Mouse (Mus musculus): ENCODE data around the gene Rnf182. TPM values are rescaled to one million over a fixed set of nuclear protein-coding genes. Genes with fewer than 3 reads are reported as not detected.

Rnf182 gene
- polyA plus RNA-seq, 1 experiment from 2014 or later: 4.3 TPM

GRCm38 (mm10) chr13:43654091-43654490 lies 38.6 kb downstream of the Rnf182 start:
- no peaks in the 10 kb centered on the region for H3K9me3 ChIP-seq (replicated peaks; ENCODE audit: control insufficient read depth, low read length)
- WGBS (ENCODE audit: insufficient replicate concordance): 38% methylated on average over 6 of the region's 6 CpGs
- H3K4me1 ChIP-seq (ENCODE audit: control insufficient read depth, insufficient read depth, low read length): no peaks in the 10 kb centered on the region
- H3K27me3 ChIP-seq (ENCODE audit: control insufficient read depth, insufficient read depth, low read length): no peaks in the 10 kb centered on the region
- H3K27ac ChIP-seq (ENCODE audit: low read depth, low read length): no peak overlapping the region
- ATAC-seq (replicated peaks; ENCODE audit: insufficient number of reproducible peaks, low FRiP score, low TSS enrichment): no peak
- no peak overlapping the region for H3K4me2 ChIP-seq
- H3K9ac ChIP-seq (ENCODE audit: low read depth, low read length): no peak overlapping the region
- H3K4me3 ChIP-seq (ENCODE audit: low read depth, low read length): no peak overlapping the region
- no peaks in the 10 kb centered on the region for H3K36me3 ChIP-seq (ENCODE audit: control insufficient read depth, insufficient read depth, low read length)

GRCm38 (mm10) chr13:43663225-43663624 lies 47.7 kb downstream of the Rnf182 start:
- Histone ChIP-seq H3K9ac (ENCODE audit: low read depth, low read length) (no peak overlapping the region), H3K27me3 (ENCODE audit: control insufficient read depth, insufficient read depth, low read length) (no peaks in the 10 kb centered on the region), H3K36me3 (ENCODE audit: control insufficient read depth, insufficient read depth, low read length) (no peaks in the 10 kb centered on the region), H3K4me2 (no peak overlapping the region), H3K4me3 (ENCODE audit: low read depth, low read length) (no peak overlapping the region), H3K4me1 (ENCODE audit: control insufficient read depth, insufficient read depth, low read length) (no peaks in the 10 kb centered on the region), H3K9me3 (replicated peaks; ENCODE audit: control insufficient read depth, low read length) (no peaks in the 10 kb centered on the region), H3K27ac (ENCODE audit: low read depth, low read length) (no peak overlapping the region)
- ATAC-seq (replicated peaks; ENCODE audit: insufficient number of reproducible peaks, low FRiP score, low TSS enrichment): no peak
- 90% methylated on average over 4 of the region's 4 CpGs for WGBS (ENCODE audit: insufficient replicate concordance)

GRCm38 (mm10) chr13:43666130-43666529 lies 50.6 kb downstream of the Rnf182 start:
- Histone ChIP-seq H3K27ac (ENCODE audit: low read depth, low read length) (no peak overlapping the region), H3K36me3 (ENCODE audit: control insufficient read depth, insufficient read depth, low read length) (no peaks in the 10 kb centered on the region), H3K27me3 (ENCODE audit: control insufficient read depth, insufficient read depth, low read length) (no peaks in the 10 kb centered on the region), H3K4me3 (ENCODE audit: low read depth, low read length) (no peak overlapping the region), H3K4me1 (ENCODE audit: control insufficient read depth, insufficient read depth, low read length) (no peaks in the 10 kb centered on the region), H3K9me3 (replicated peaks; ENCODE audit: control insufficient read depth, low read length) (no peaks in the 10 kb centered on the region), H3K9ac (ENCODE audit: low read depth, low read length) (no peak overlapping the region), H3K4me2 (no peak overlapping the region)
- ATAC-seq (replicated peaks; ENCODE audit: insufficient number of reproducible peaks, low FRiP score, low TSS enrichment): no peak
- WGBS (ENCODE audit: insufficient replicate concordance): 91% methylated on average over 12 of the region's 12 CpGs

- Histone ChIP-seq H3K4me3 (ENCODE audit: low read depth, low read length) (no peak overlapping the region), H3K4me1 (ENCODE audit: control insufficient read depth, insufficient read depth, low read length) (no peaks in the 10 kb centered on the region), H3K27me3 (ENCODE audit: control insufficient read depth, insufficient read depth, low read length) (no peaks in the 10 kb centered on the region), H3K9ac (ENCODE audit: low read depth, low read length) (no peak overlapping the region), H3K36me3 (ENCODE audit: control insufficient read depth, insufficient read depth, low read length) (no peaks in the 10 kb centered on the region), H3K27ac (ENCODE audit: low read depth, low read length) (no peak overlapping the region), H3K4me2 (no peak overlapping the region), H3K9me3 (replicated peaks; ENCODE audit: control insufficient read depth, low read length) (no peaks in the 10 kb centered on the region)
- 61% methylated on average over 6 of the region's 6 CpGs for WGBS (ENCODE audit: insufficient replicate concordance)
- ATAC-seq (replicated peaks; ENCODE audit: insufficient number of reproducible peaks, low FRiP score, low TSS enrichment): no peak
These were observed 51.4 kb downstream of the Rnf182 start for GRCm38 (mm10) chr13:43666920-43667319.

GRCm38 (mm10) chr13:43677159-43677882 lies 61.8 kb downstream of the Rnf182 start:
- Histone ChIP-seq H3K4me3 (ENCODE audit: low read depth, low read length) (no peak overlapping the region), H3K27me3 (ENCODE audit: control insufficient read depth, insufficient read depth, low read length) (no peaks in the 10 kb centered on the region), H3K36me3 (ENCODE audit: control insufficient read depth, insufficient read depth, low read length) (no peaks in the 10 kb centered on the region), H3K9me3 (replicated peaks; ENCODE audit: control insufficient read depth, low read length) (no peaks in the 10 kb centered on the region), H3K4me1 (ENCODE audit: control insufficient read depth, insufficient read depth, low read length) (no peaks in the 10 kb centered on the region), H3K4me2 (no peak overlapping the region), H3K9ac (ENCODE audit: low read depth, low read length) (no peak overlapping the region), H3K27ac (ENCODE audit: low read depth, low read length) (no peak overlapping the region)
- no peak for ATAC-seq (replicated peaks; ENCODE audit: insufficient number of reproducible peaks, low FRiP score, low TSS enrichment)
- 76% methylated on average over 8 of the region's 8 CpGs for WGBS (ENCODE audit: insufficient replicate concordance)

- 81% methylated on average over 5 of the region's 5 CpGs for WGBS (ENCODE audit: insufficient replicate concordance)
- Histone ChIP-seq H3K4me3 (ENCODE audit: low read depth, low read length) (no peak overlapping the region), H3K9ac (ENCODE audit: low read depth, low read length) (no peak overlapping the region), H3K27me3 (ENCODE audit: control insufficient read depth, insufficient read depth, low read length) (no peaks in the 10 kb centered on the region), H3K27ac (ENCODE audit: low read depth, low read length) (no peak overlapping the region), H3K9me3 (replicated peaks; ENCODE audit: control insufficient read depth, low read length) (no peaks in the 10 kb centered on the region), H3K36me3 (ENCODE audit: control insufficient read depth, insufficient read depth, low read length) (no peaks in the 10 kb centered on the region), H3K4me2 (no peak overlapping the region), H3K4me1 (ENCODE audit: control insufficient read depth, insufficient read depth, low read length) (no peaks in the 10 kb centered on the region)
- no peak for ATAC-seq (replicated peaks; ENCODE audit: insufficient number of reproducible peaks, low FRiP score, low TSS enrichment)
These were observed 62.4 kb downstream of the Rnf182 start for GRCm38 (mm10) chr13:43677883-43678244.

- no peaks in the 10 kb centered on the region for H3K9me3 ChIP-seq (replicated peaks; ENCODE audit: control insufficient read depth, low read length)
- ATAC-seq (replicated peaks; ENCODE audit: insufficient number of reproducible peaks, low FRiP score, low TSS enrichment): no peak
- no peak overlapping the region for H3K9ac ChIP-seq (ENCODE audit: low read depth, low read length)
- 50% methylated on average over 8 of the region's 8 CpGs for WGBS (ENCODE audit: insufficient replicate concordance)
- H3K27ac ChIP-seq (ENCODE audit: low read depth, low read length): no peak overlapping the region; the same call in 1 of the 2 replicates
- no peak overlapping the region for H3K4me3 ChIP-seq (ENCODE audit: low read depth, low read length)
- H3K36me3 ChIP-seq (ENCODE audit: control insufficient read depth, insufficient read depth, low read length): no peaks in the 10 kb centered on the region
- no peaks in the 10 kb centered on the region for H3K27me3 ChIP-seq (ENCODE audit: control insufficient read depth, insufficient read depth, low read length)
- H3K4me1 ChIP-seq (ENCODE audit: control insufficient read depth, insufficient read depth, low read length): no peaks in the 10 kb centered on the region
- H3K4me2 ChIP-seq: no peak overlapping the region
These were observed 69.0 kb downstream of the Rnf182 start for GRCm38 (mm10) chr13:43684499-43684994.

GRCm38 (mm10) chr13:43688065-43688464 lies 72.6 kb downstream of the Rnf182 start:
- Histone ChIP-seq H3K36me3 (ENCODE audit: control insufficient read depth, insufficient read depth, low read length) (no peaks in the 10 kb centered on the region), H3K4me1 (ENCODE audit: control insufficient read depth, insufficient read depth, low read length) (no peaks in the 10 kb centered on the region; the same call in 1 of the 2 replicates), H3K9ac (ENCODE audit: low read depth, low read length) (no peak overlapping the region), H3K4me2 (no peak overlapping the region), H3K9me3 (replicated peaks; ENCODE audit: control insufficient read depth, low read length) (no peaks in the 10 kb centered on the region), H3K27ac (ENCODE audit: low read depth, low read length) (no peak overlapping the region), H3K27me3 (ENCODE audit: control insufficient read depth, insufficient read depth, low read length) (no peaks in the 10 kb centered on the region), H3K4me3 (ENCODE audit: low read depth, low read length) (no peak overlapping the region)
- WGBS (ENCODE audit: insufficient replicate concordance): 91% methylated on average over 10 of the region's 10 CpGs
- no peak for ATAC-seq (replicated peaks; ENCODE audit: insufficient number of reproducible peaks, low FRiP score, low TSS enrichment)

GRCm38 (mm10) chr13:43691755-43692154 lies 76.2 kb downstream of the Rnf182 start:
- Histone ChIP-seq H3K27ac (ENCODE audit: low read depth, low read length) (no peak overlapping the region), H3K36me3 (ENCODE audit: control insufficient read depth, insufficient read depth, low read length) (no peaks in the 10 kb centered on the region), H3K4me3 (ENCODE audit: low read depth, low read length) (no peak overlapping the region), H3K9ac (ENCODE audit: low read depth, low read length) (no peak overlapping the region), H3K9me3 (replicated peaks; ENCODE audit: control insufficient read depth, low read length) (no peaks in the 10 kb centered on the region), H3K4me1 (ENCODE audit: control insufficient read depth, insufficient read depth, low read length) (no peaks in the 10 kb centered on the region; the same call in 1 of the 2 replicates), H3K4me2 (no peak overlapping the region), H3K27me3 (ENCODE audit: control insufficient read depth, insufficient read depth, low read length) (no peaks in the 10 kb centered on the region)
- ATAC-seq (replicated peaks; ENCODE audit: insufficient number of reproducible peaks, low FRiP score, low TSS enrichment): no peak
- WGBS (ENCODE audit: insufficient replicate concordance): 59% methylated on average over 3 of the region's 3 CpGs
